Mouse (Mus musculus) granulocyte monocyte progenitor cell, adult 5-6 weeks (primary cell): ENCODE data around the gene Lbx2. TPM values are rescaled to one million over a fixed set of nuclear protein-coding genes. Genes with fewer than 3 reads are reported as not detected.

Source experiments
- ATAC-seq: replicated peaks from 2 replicates; pipeline ENCODE4 v1.8.0; 2016; ENCODE audit warnings: mild to moderate bottlenecking, moderate TSS enrichment, inconsistent platforms; ENCODE audit not compliant: poor library complexity, severe bottlenecking
- total RNA-seq, 2 experiments: library from RNA; stranded (forward) in 1 of 2; stranded (reverse) in 1 of 2; fragments of 200-712, 200-1000 nt in 1 of 2; fragments of >200 nt in 1 of 2; fragmentation: Nextera tagmentation in 1 of 2; gene quantifications; 2 replicates each; pipeline ENCODE4 v1.2.3; 2014 to 2017

Lbx2 gene
- total RNA-seq, 2 experiments from 2014 or later = 1.3 TPM; not detected in 1

DNA sequence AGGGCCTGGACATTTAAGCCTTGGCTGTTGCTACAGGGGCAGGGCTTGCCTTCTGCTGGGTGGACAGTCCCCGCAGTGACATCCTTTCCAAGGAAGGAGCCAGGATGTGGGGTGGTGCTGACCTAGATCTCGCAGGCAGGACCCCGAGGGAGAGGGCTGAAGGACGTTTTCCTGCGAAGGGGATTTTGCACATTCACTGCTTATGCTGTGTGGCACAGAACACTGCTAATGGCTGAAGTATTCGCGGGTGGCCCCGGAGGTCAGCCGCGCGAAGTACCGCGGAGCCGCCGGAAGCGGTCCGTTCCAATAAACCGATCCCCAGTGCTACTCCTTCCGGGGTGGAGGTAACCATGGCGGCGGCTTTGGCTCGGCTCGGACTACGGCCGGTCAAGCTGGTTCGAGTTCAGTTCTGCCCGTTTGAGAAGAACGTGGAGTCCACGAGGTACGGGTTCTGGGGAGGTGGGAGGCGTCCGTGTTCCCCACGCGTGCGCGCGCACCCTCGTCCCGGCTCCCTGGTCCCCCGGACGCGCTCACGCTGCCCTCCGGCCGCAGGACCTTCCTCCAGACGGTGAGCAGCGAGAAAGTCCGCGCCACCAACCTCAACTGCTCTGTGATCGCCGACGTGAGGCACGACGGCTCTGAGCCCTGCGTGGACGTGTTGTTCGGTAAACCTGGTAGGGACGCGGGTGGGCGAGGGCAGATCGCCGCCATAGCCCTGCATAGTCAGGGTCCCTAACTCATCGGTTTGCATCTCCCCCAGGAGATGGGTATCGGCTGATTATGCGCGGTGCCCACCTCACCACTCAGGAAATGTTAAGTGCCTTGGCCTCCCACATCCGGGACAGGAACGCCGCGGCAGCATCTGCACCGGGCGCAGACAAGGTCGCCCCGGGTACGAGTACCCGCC, 22.8 kb downstream of the Lbx2 start, which contains the start of gene Mrpl53:
TSS of gene Mrpl53 (plus strand) at position 279 of the 907 bp plus-strand sequence.
- peak; percentile 81 for ATAC-seq

DNA sequence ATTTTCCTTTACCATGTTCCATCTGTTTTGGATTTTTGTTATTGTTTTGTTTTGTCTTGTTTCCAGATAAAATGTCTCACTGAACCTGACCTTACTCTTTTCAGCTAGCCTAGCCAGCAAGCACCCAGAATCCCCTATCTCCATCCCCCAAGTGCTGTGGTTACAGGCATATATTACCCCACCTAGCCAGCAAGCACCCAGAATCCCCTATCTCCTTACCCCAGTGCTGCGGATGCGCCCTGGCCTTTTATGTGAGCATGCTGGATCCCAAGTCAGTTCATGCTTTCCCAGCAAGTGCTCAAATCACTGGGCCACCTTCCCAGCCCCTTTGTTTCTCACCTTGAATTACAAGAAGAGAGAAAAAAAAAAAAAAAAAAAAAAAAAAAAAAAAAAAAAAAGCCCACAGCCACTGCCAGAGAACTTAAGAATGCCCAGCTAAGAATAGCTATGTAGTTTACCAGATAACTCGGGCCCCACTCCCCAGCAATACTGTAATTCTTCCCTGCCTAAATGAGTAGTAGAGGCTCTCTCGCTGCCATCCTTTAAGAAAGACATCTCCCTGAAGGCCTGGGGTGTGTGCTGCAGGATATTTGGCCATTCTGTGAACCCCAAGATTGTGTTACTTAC, 25.5 kb downstream of the Lbx2 start:
- no peak for ATAC-seq

DNA sequence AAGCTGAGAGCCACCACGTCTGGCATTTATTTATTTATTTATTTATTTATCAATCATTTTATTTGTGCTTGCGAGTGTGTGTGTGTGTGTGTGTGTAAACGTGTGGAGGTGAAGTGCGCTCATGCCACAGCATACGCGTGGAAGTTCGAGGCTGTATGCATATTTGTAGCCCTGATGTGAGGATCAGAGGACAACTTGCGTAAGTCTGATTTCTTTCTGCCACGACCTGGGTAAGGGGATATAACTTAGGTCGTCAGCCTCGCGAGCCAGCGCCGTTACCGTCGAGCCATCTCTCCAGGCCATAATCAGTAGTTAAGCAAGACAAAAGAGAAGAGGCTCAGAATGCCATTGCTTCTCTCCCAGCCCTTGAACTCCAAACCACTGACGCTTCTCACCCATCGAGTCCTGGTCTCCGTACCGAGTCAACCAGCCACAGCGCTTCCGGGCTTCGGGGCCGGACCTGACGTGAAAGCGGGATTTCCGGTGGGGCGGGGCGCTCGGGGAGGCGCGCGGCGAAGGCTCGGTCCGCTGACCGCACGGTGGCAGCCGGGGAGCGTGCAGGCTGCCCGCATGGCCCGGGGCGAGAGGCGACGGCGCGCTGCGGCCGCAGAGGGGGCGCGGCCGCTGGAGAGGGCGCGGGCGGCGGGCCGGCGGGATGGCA, 29.0 kb downstream of the Lbx2 start, which contains the start of gene Mogs:
TSS of gene Mogs (plus strand) at position 486 of the 661 bp plus-strand sequence.
- peak; percentile 91 for ATAC-seq

DNA sequence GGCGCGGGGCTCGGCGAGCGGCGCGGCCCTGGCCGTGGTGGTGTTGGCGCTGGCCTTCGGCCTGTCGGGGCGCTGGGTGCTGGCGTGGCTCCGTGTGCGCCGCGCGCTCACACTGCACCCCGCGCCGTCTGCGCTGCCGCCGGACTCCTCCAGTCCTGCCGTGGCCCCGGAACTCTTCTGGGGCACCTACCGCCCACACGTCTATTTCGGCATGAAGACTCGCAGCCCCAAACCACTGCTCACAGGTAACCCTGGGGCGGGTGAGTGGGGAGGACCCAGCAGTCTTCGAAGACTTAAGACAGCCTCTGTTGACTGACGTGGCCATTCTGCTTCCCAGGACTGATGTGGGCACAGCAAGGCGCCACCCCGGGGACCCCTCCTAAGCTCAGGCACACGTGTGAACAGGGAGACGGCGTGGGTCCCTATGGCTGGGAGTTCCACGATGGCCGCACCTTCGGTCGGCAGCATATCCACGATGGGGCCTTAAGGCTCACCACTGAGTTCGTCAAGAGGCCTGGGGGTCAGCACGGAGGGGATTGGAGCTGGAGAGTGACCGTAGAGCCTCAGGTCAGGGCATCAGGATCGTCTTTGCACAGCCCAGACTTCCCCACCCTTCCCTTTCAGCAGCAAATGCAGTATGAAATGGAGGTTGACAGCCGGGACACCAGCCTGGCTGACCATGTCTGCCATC, 29.7 kb downstream of the Lbx2 start:
- peak; percentile 5; the same call in 1 of the 2 replicates for ATAC-seq

DNA sequence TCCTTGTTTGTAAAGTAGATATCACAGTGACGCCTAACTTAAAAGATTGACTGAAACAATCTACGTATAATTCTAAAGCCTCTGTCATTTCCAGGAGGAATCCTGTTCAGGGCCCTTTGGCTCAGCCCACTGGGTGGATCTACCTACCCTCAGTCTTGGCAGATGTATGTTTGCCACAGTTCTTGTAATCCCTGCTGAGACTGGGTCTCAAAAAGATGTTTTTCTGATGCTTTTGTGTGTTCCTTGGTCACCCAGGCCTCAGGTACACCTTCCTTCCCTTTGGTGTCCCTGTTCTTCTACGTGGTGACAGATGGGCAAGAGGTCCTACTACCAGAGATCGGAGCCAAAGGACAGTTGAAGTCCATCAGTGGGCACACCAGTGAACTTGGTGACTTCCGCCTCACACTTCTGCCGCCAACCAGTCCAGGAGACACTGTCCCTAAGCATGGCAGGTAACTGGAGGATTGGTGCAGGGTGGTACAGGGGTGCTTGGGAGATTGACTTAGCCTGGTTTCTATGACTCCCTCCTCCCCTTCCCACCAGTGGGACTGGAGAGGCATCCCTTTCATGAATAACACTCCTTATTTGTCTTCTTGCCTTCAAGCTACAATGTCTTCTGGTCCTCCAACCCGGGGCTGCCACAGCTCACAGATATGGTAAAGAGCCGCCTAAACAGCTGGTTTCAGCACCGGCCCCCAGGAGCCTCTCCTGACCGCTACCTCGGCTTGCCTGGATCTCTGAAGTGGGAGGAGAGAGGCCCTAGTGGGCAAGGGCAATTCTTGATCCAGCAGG, 30.4 kb downstream of the Lbx2 start:
- no peak for ATAC-seq

DNA sequence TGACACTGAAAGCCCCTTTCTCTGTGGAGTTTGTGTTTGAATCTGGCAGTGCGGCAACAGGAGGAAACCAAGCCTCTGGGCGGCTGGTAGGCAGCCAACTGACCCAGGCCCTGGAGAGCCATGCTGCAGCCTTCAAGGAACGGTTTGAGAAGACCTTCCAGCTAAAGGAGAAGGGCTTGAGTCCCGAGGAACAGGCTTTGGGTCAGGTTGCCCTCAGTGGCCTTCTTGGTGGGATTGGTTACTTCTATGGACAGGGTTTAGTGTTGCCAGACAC, 30.9 kb downstream of the Lbx2 start:
- no peak for ATAC-seq

DNA sequence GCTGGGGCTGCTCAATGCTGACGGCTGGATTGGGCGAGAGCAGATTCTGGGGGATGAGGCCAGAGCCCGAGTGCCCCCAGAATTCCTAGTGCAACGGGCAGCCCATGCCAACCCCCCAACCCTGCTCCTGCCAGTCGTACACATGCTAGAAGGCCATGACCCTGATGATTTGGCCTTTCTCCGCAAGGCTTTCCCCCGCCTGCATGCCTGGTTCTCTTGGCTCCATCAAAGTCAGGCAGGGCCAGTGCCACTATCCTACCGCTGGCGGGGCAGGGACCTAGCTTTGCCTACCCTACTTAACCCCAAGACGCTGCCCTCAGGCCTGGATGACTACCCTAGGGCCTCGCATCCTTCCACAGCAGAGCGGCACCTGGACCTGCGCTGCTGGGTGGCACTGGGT, 31.4 kb downstream of the Lbx2 start:
- no peak for ATAC-seq

DNA sequence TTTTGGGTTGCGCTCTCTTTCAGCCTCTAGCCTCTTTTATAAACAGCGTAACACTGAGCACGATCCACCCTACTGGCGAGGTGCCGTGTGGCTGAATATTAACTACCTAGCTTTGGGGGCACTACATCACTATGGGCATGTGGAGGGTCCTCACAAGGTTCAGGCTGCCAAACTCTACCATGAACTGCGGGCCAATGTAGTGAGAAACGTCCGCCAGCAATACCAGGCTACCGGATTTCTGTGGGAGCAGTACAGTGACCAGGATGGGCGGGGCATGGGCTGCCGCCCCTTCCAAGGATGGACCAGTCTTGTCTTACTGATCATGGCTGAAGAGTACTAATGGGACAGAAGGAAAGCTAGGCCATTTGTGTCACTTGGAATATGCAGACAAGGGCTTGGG, 32.2 kb downstream of the Lbx2 start:
- no peak for ATAC-seq

DNA sequence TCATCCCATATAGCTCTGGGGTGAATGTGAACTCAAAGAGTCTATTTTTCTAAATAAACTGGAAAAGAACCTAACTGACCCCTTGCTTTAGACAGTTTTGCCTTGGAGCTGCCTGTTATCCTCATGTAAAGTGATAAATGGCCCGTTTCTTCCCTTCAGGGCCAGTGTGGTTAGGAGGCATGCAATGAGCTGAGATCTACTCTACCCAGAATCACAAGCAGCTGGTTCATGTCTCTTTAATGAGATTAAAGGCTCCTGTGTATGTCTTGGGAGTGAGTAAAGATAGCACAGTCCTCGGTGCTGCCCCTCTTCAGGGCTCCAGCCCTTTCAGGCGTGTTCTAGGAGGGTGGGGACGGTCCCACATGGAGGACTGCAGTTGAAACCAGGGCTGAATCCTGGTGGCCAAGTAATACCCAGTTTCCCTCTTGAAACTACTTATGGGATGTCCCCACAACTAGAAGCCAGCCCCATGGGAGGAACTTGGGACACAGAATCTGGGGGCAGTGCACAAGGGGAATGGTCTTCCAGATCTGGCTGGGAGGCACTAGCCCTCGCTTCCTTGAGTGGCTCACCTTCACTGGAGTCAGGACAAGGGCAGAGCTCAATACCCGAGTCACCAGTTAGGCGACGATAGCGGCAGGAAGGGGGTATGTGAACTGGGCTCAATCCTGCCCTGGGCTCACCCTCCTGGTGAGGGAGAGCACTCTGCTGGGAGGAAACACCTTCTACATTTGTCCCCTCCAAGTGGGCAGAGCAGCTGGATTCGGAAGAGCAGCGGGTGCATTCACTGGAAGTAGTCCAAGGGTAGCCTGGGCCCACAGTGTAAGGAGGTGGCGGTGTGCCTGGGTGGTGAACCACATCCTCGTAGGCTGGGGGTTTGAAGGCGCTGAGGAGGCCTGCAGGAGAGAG, 32.9 kb downstream of the Lbx2 start:
- no peak for ATAC-seq

DNA sequence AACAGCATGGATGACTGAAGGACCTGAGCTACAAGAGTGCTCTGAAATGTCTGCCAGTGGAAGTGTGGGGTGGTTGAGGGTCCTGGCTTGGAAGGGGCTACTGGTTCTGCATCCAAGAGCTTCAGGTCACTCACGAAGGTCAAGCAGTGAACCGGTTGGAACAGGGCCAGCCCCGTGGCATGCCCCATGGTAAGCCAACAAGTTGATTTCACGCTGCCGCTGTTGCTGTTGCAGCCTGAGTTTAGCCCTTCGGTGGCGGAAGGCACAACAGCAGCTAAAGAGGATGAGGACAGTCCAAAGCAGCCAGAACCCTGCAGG, 33.5 kb downstream of the Lbx2 start:
- ATAC-seq = no peak

DNA sequence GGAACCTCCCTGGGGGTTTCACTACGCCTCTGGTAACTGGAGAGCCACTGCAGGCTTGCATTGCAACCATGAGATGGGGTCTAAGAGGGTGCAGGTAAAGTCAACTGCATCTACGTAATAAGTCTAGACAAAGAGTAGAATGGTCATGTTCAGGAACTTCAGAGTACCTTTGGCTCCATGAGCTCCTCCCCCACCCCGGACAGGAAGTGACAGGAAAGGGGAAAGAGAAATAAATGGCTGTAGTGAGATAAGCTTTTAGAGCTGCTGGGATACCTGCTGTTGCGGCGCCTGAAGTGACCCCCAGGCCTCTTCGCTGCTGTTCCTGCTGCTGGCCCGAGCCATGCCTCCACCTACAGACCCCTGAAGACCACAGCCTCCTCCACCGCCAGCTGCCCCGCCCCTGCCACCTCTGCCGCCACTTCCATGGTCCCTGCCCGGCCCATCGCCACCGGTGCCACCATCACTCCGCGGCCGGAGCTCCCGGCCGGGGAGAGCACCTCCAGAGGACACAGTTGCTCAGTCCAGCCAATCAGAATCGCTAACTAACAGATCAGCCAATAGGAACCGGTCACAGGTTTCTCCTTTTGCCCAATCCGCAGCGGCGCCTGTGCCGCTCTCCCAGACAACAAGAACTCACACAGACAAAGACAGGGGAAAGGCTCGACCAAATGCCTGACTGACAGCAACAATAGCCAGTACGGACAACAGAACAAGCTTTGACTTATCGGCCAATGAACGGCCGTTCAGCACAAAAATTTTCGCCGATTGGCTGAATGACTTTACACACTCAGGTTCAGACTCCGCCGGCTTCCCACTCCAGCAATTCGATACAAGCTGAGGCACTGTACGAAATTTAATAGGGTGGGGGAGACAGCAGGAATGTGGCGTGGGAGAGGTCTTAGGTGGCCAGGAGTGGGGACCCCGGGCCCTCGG, 35.0 kb downstream of the Lbx2 start, which contains the start of gene Wbp1:
TSS of gene Wbp1 (minus strand) at position 630 of the 933 bp plus-strand sequence.
- ATAC-seq = peak; percentile 80

DNA sequence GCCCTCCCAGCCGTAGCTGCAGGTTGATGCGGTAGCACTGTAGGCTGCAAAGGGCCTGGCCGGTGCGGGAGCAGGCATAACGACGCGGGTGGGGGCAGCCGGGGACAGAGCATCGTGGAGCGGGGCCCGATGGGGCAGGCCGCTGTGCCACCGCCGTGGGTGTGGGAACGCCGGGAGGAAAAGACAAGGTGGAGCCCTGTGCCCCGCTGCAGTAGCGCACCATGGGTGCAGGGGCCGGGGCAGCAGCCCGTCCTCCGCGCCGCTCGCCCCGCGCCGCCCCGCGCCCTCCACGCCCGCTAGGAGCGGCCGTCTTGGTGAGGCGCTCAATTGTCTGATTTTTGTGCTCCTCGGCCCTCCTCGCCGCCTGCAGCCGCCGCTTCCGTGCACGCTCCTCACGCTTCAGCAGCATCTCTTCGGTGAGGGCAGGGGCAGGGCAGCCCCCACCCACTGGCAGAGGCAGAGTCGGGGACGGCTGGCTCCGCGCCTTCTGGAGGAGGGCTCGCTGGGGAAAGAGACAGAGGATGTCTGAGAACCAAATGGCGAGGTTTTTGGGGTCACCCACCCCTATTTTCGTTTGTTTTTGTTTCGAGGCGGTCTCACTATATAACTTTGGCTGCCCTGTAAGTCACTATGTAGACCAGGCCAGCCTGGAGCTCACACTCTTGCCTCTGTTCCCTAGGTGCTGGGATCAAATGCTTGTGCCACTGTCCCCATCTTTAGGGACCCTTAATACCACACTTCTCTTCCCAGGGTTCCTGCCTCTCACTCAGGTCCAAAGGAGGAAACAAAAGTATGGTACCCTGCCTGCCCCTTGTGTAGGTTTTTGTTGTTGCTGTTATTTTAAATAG, 35.9 kb downstream of the Lbx2 start:
- peak; percentile 6; the same call in 1 of the 2 replicates for ATAC-seq

DNA sequence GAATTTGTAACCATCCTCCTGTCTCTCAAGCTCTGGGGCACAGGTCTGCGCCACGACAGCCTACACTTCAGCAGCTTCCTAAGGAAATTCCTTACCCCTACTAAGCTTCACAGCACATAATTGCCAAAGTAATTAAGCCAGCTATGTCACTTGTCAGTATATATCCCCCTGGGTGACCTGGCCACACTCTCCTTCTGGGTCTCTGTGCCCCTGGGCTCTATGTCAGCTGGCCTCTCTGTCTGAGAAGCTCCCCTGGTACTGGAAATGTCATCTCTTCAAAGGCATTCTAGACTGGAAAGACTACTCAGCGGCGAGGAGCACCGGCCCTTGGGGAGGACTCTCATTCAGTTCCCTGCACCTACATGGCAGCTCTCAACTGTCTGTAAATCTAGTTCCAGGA, 36.8 kb downstream of the Lbx2 start:
- ATAC-seq = no peak

DNA sequence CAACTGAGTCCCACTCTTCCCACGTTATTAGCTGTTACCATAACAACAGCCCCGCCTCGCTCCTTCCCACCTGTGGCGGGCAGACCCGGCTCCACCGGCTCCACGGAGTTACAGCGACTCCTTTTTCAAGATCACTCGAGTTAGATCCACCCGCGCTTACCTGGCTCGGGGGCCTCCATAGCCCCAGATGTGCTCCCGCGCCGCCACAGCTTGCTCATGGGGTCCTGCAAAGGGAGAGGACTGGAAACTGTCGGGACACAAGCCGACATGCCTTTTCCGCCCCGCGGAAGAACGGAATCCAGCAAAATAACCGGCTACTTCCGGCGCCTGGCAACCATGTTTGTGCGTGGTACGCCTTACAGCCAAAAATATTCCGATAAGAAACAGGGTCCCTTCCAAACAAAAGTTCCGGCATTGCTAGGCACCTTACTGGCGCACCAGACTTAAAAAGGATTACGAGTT, 38.7 kb downstream of the Lbx2 start:
- ATAC-seq = peak; percentile 56

DNA sequence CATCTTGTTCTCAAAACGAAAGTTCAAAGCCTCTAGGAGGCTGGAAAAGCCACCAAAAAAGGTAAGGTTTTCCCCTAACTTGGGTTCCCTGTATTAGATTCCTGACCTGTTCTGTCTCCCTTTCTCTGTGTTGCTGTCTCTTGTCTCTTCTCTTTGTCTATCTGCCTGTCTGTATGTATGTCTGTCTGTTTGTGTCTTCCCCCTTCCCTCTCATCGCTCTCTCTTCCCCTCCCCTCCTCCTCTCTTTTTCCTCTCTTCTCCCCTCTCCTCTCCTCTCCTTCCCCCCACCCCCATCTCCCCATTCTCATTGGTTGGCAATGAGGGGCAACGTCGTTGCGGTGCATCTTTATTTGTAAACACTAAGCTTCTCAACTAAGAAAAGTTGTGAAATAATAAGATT, 39.2 kb downstream of the Lbx2 start, which contains the start of gene Ino80b:
TSS of gene Ino80b (minus strand) at position 101 of the 400 bp plus-strand sequence.
- no peak for ATAC-seq

DNA sequence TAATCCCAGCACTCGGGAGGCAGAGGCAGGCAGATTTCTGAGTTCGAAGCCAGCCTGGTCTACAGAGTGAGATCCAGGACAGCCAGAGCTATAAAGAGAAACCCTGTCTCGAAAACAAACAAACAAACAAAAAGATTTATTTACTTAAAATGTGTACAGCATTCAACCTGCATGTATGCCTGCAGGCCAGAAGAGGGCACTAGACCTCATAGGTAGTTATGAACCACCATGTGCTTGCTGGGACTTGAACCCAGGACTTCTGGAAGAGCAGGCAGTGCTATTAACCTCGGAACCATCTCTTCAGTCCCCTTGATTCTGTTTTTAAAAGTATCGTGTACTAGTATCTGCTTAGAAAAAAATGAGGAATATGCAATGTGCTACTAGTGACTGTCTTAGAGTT, 41.3 kb downstream of the Lbx2 start:
- ATAC-seq = no peak
